Mouse (Mus musculus) liver, postnatal 0 days (tissue): ENCODE results near the gene Smco4. TPM values are rescaled to one million over a fixed set of nuclear protein-coding genes. Genes with fewer than 3 reads are reported as not detected.
"Not testable (repeated sequence)": the region's sequence is repeated elsewhere in the genome, so short reads cannot be mapped to it uniquely, and the experiment has no call there.

Source experiments
- ATAC-seq: fragments of 200-750 bp; cut with Nextera tagmentation; 2 replicates; pipeline ENCODE4 v1.8.0; 2017; ENCODE audit warnings: mild to moderate bottlenecking, moderate library complexity
- DNase-seq: peaks from one replicate; pipeline ENCODE4 v3.0.0-alpha.2; 2016
- H3K27ac ChIP-seq: fragments of 300-500 bp; sonication (generic); 2 replicates; pipeline ENCODE4 v1.5.1; 2014; ENCODE audit warnings: antibody characterized with exemption, moderate library complexity, mild to moderate bottlenecking, low read depth
- H3K27me3 ChIP-seq: fragments of 300-500 bp; sonication (generic); 2 replicates; pipeline ENCODE4 v1.6.1; 2014; ENCODE audit warnings: low read length, control low read depth, mixed read lengths; ENCODE audit not compliant: insufficient read depth
- H3K36me3 ChIP-seq: fragments of 300-500 bp; sonication (generic); replicated peaks from 2 replicates; pipeline ENCODE4 v1.6.1; 2014; ENCODE audit warnings: mild to moderate bottlenecking, control low read depth, low read length, moderate library complexity, mixed read lengths; ENCODE audit not compliant: insufficient read depth
- H3K4me1 ChIP-seq: fragments of 300-500 bp; sonication (generic); 2 replicates; pipeline ENCODE4 v1.6.1; 2014; ENCODE audit warnings: antibody characterized with exemption, mild to moderate bottlenecking, control low read depth; ENCODE audit not compliant: insufficient read depth
- H3K4me2 ChIP-seq: fragments of 300-500 bp; sonication (generic); 2 replicates; pipeline ENCODE4 v1.6.1; 2014; ENCODE audit warnings: low read depth, mild to moderate bottlenecking, low read length, moderate library complexity, mixed read lengths
- H3K4me3 ChIP-seq: fragments of 300-500 bp; sonication (generic); 2 replicates; pipeline ENCODE4 v1.5.1; 2014; ENCODE audit warnings: low read depth, low read length
- H3K9ac ChIP-seq: fragments of 300-500 bp; sonication (generic); replicated peaks from 2 replicates; pipeline ENCODE4 v1.6.1; 2014; ENCODE audit warnings: mild to moderate bottlenecking, moderate library complexity
- H3K9me3 ChIP-seq: fragments of 300-500 bp; sonication (generic); 2 replicates; pipeline ENCODE4 v1.6.1; 2016; ENCODE audit warnings: mild to moderate bottlenecking, control low read depth, low read length, mixed read lengths
- CTCF ChIP-seq: sonication (generic); IDR thresholded peaks from 2 replicates; pipeline ENCODE4 v1.5.1; 2016; ENCODE audit warnings: antibody characterized with exemption, low read depth
- EP300 ChIP-seq: IDR thresholded peaks from 2 replicates; pipeline ENCODE4 v1.6.1; 2016; ENCODE audit warnings: antibody characterized with exemption, low read depth, mild to moderate bottlenecking
- WGBS: fragments of 180-500 bp; shearing (Covaris S2); extraction: QIAGEN DNeasy Blood & Tissue Kit; methylation state at CpG from one replicate; pipeline ENCODE4 v1.1.7; 2014; ENCODE audit not compliant: insufficient replicate concordance; 5-methylcytosine and 5-hydroxymethylcytosine counted together
- polyA plus RNA-seq: library from polyadenylated mRNA; unstranded; fragments of >200 nt; fragmentation: Nextera tagmentation; extraction: Ambion mirVana; gene quantifications from 2 replicates; pipeline ENCODE4 v1.2.1, GENCODE M21; 2015

Gene Smco4
- polyA plus RNA-seq, 1 experiment from 2014 or later = 1.3 TPM

DNA sequence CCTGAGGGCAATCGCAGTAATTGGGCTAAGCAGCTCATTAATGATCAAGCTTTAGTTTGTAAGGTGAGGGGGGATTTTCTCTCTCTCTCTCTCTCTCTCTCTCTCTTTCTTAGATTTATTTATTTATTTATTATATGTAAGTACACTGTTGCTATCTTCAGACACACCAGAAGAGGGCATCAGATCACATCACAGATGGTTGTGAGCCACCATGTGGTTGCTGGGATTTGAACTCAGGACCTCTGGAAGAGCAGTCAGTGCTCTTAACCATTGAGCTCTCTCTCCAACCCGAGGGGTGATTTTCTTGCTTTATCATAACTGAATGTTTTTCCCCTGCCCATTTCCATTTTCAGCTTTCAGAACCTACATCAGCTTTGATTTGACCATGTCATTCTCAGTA, 2.0 kb downstream of the Smco4 start:
- DNase-seq, H3K36me3 ChIP-seq, H3K9ac ChIP-seq, ATAC-seq, H3K27me3 ChIP-seq, H3K27ac ChIP-seq, H3K4me3 ChIP-seq, H3K9me3 ChIP-seq, H3K4me2 ChIP-seq: not testable (repeated sequence)
- peaks cover 14% of the 10 kb centered on the region for H3K4me1 ChIP-seq
- WGBS = 85% methylated on average over 2 of the region's 2 CpGs
- TF ChIP-seq CTCF = 0 out of 2 replicates have a peak, but pooled peaks have one; percentile 3

DNA sequence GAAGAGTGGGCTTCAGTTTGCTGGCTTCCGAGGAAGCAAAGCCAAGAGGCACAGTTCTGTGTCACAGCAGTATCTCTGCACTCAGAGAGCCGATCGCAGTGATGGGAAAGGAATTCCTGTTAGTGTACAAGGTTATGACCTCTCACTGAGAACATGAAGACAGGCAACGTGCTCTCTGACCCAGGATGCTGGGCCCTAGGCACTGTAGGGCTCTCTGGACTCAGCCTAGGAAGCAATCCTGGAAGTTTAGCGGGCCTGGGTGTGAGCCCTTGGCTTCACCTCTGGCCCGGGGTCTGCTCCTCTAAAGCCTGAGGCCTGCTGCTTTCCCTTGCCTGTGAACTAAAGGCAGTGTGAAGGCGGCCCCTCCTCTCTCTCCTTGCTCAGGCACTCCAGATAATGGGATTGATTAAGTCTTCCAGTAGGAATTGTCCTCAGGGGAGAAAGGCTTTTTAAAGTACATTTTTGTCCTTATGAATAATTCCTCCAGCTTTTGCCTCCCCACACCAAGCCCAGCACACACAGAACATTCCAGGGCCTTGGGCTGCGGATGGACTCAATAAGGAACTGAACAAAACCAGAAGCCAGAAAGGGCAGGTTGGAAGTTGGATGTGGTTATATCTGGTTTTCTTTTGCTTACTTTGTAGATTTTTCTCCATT, 2.8 kb downstream of the Smco4 start:
- H3K9me3 ChIP-seq = no peaks in the 10 kb centered on the region
- H3K4me3 ChIP-seq = no peak overlapping the region
- 62% methylated on average over 8 of the region's 8 CpGs for WGBS
- H3K4me1 ChIP-seq = peaks cover 14% of the 10 kb centered on the region
- no peak overlapping the region for H3K9ac ChIP-seq
- DNase-seq (no peak), ATAC-seq (no peak)
- no peaks in the 10 kb centered on the region for H3K27me3 ChIP-seq
- H3K4me2 ChIP-seq = no peak overlapping the region
- no peaks in the 10 kb centered on the region for H3K36me3 ChIP-seq
- H3K27ac ChIP-seq = no peak overlapping the region
- TF ChIP-seq EP300 = no peak
- TF ChIP-seq CTCF = no peak

DNA sequence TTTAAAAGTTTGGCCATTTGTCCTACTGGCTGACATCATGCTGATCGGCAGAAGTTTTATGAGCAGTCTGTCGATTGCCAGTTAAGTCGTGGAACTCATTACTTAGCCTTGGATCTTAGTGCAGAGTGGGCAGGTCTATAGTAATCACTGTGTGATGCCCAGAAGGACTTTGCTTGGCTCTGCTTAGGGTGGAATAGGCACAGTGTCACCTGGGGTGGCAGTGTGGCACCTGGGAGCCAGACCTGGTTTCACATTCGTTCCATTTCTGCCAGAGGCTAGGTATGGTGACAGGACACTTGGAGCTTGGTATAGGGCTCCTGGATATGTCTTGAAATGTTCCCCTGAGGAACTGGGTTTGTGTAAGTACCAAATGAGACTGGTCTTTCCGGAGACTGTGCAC, 6.8 kb downstream of the Smco4 start:
- Histone ChIP-seq H3K36me3 (no peaks in the 10 kb centered on the region), H3K4me3 (no peak overlapping the region), H3K27ac (no peak overlapping the region), H3K9me3 (no peaks in the 10 kb centered on the region), H3K4me1 (peaks cover 6% of the 10 kb centered on the region), H3K27me3 (no peaks in the 10 kb centered on the region), H3K9ac (no peak overlapping the region), H3K4me2 (no peak overlapping the region)
- 87% methylated on average over 5 of the region's 5 CpGs for WGBS
- ATAC-seq (no peak), DNase-seq (no peak)
- TF ChIP-seq CTCF = no peak
- no peak for TF ChIP-seq EP300

DNA sequence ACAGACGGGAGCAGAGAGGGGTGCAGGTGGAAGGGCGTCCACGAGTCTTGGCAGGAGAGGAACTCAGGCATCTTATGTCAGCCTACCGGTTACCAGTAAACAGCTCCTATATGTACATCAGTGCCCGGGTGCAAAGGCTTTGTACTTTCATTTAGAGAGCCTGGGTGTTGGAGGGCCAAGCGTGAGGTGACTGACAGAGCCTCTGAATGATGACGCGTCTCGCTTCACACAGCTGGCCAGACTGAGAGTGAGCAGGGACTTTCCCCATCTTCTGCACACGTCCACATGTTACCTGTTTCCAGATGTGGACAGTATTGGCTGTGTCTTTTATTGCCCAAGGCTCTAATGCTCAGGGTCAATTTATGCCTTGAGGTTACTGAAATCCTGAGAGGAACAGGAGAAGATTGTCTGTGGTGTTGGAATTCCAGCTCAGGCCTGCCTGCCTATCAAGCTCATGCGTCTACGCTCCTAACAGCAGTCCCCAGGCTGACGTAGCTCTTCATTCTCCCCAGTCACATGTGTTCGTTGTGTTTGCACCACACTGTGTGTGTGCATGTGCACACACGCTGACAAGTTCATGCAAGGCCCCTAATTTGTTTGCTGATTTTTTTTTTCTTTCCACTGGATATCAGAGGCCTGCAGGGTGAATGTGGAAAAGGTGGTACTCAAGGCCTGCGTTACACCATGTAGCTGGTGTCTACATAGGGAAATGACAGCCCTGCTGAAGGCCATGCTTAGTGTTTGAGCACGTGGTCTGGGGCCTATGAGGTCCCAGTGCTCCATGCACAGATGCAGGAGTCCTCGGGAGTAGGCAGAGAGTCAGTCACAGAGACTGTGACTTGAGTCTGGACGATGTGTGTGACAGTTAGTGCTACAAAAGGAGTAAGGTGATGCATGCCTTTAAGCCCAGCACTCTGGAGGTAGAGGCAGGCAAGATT, 8.4 kb downstream of the Smco4 start:
- WGBS = 75% methylated on average over 19 of the region's 19 CpGs
- Histone ChIP-seq H3K9me3 (no peaks in the 10 kb centered on the region), H3K4me1 (peaks cover 11% of the 10 kb centered on the region)

DNA sequence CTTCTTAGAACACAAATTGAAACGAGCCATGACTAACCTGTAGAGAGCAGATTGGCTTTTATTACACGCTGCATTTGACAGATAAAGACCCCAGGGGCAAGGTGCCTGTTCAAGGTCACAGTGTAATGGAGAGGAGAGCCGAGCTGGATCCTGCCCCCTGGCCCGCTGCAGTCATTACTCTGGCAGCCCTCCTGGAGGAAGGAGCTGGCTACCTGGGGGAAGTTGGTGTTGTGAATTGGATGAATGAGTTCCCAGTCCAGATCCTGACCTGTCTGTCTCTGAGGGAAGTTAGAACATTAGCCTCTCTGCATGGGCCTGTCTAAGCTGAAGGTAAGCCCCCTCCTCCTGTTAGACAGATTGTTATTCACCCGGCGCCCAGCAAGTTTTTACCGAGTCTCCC, 9.2 kb downstream of the Smco4 start:
- TF ChIP-seq CTCF = no peak
- no peak for TF ChIP-seq EP300
- Histone ChIP-seq H3K27me3 (no peaks in the 10 kb centered on the region), H3K27ac (no peak overlapping the region), H3K9me3 (no peaks in the 10 kb centered on the region), H3K4me1 (peaks cover 15% of the 10 kb centered on the region), H3K4me2 (no peak overlapping the region), H3K4me3 (no peak overlapping the region), H3K36me3 (no peaks in the 10 kb centered on the region), H3K9ac (no peak overlapping the region)
- ATAC-seq = no peak
- WGBS = 60% methylated on average over 7 of the region's 7 CpGs
- no peak for DNase-seq

More for the DNA sequence above, 8.4 kb downstream of the Smco4 start:
- ATAC-seq (peak; percentile 35; the same call in 1 of the 2 replicates), DNase-seq (no peak)
- H3K9ac ChIP-seq = no peak overlapping the region
- no peak overlapping the region for H3K4me2 ChIP-seq
- H3K27me3 ChIP-seq = no peaks in the 10 kb centered on the region
- H3K27ac ChIP-seq = no peak overlapping the region
- H3K4me3 ChIP-seq = no peak overlapping the region
- no peaks in the 10 kb centered on the region for H3K36me3 ChIP-seq
- TF ChIP-seq CTCF (no peak), EP300 (no peak)

DNA sequence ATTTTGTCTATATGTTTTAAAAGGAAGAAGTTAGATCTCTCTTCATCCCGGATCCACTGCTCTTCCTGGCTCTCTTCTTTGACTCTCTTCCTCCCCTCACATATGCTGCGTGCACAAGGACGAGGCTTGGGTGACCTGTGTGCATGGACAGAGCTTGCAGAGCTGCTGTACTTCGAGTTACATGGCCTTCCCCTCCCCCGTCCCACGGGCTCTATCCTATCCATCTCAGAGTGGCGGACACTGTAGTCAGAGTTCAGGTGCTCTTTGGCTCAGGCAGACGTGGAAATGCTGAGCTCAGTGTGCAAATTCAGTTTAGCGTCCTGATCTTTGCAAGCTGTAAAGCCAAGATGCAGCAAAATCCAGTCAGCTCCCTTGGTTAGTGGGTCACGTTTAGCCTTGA, 10.1 kb downstream of the Smco4 start:
- no peak overlapping the region for H3K4me2 ChIP-seq
- no peaks in the 10 kb centered on the region for H3K36me3 ChIP-seq
- H3K27me3 ChIP-seq = no peaks in the 10 kb centered on the region
- peaks cover 15% of the 10 kb centered on the region for H3K4me1 ChIP-seq
- H3K4me3 ChIP-seq = no peak overlapping the region
- ATAC-seq = no peak
- no peak for DNase-seq
- 60% methylated on average over 10 of the region's 10 CpGs for WGBS
- no peak overlapping the region for H3K9ac ChIP-seq
- no peak overlapping the region for H3K27ac ChIP-seq
- no peaks in the 10 kb centered on the region for H3K9me3 ChIP-seq
- TF ChIP-seq CTCF (no peak), EP300 (no peak)
